Mouse (Mus musculus): ENCODE results near the gene Mrps15. TPM values are rescaled to one million over a fixed set of nuclear protein-coding genes. Genes with fewer than 3 reads are reported as not detected.

Mrps15 gene
- 46.9 TPM for total RNA-seq (2023)

GRCm38 (mm10) chr4:126046851-126047585 lies at the start of gene Mrps15:
Gene Mrps15 (plus strand): TSS chr4:126046925.

DNA sequence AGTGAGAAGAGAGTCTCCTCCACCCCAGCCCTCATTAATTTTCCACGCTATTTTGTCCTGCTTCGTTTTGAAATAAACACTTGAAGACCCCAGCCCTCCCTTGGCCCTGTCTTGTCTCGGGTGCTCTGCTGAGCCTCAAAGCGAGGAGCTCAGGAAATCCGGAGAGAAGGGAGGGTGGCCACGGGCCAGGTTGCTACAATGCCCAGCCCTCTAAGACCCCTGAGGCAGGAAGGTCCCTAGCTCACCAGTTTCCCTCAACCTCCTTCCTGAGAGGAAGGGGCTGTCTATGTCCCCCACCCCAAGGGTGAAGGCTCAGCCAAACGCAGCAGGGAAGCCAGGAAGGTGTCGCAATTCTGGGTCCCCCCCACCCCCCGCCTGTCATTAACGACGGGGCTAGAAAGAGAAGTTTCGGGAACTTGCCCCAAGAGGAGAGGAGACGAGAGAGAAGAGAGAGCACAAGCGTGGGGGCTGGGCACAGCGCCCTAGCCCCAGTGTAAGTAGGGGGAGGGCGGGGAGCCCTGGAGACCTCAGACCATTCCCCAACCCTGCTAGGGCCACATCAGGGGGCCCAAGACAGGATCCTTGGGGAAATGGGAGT lies 22.3 kb upstream of the Mrps15 start, which contains the start of gene Csf3r:
Csf3r (plus strand) TSS at position 248 of the 598 bp plus-strand sequence.

DNA sequence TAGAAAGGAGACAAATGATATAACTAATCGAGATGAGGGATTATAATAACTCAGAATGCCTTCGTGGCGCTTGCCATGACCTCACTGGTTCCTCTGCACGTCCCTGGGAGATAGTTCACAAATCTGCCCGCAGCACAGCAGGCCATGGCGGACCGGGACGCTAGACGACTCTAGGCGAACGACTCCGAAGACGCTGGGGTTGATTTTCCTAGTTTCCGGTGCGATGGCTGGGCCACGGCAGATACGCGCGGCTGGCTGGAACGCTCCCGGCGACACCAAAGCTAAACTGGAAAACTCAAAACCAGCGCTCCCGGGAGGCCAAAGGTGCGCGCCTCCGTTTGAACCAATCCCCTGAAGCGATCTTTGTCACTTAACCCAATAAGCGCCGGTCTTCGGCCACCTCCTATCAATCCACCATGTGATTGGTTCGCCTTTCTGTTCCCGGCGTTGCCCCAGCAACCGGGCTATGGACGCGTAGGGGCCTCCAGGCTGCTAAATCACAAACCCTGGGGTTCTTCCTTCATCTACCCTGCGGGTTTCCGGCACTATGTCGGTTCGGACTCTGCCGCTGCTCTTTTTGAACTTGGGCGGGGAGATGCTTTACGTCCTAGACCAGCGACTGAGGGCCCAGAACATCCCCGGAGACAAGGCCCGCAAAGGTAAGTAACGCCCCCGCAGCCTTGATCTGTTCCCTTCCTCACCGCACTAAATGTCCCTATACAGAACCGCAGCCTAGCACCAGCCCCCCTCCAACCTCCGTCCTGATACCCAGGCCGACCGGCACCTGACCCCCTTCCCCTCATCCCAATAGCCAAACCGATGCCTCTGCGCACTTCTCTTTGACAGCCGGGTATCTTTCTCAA lies 11.6 kb downstream of the Mrps15 start, which contains the start of gene Oscp1:
Oscp1 (plus strand) TSS at position 432 of the 863 bp plus-strand sequence.

GRCm38 (mm10) chr4:126096464-126097111 lies 49.9 kb downstream of the Mrps15 start, which contains the start of gene Lsm10:
Gene Lsm10 (plus strand): TSS chr4:126096623.

GRCm38 (mm10) chr4:126103590-126104068 lies 56.9 kb downstream of the Mrps15 start, which contains the start of gene Stk40:
Gene Stk40 (plus strand): TSS chr4:126103957.

Other genes starting within 250 kb of the Mrps15 start
- 4.3 TPM for gene Csf3r, start 22.4 kb upstream of the Mrps15 start, total RNA-seq (2023)
- gene Oscp1, start 11.6 kb downstream of the Mrps15 start, total RNA-seq (2023), result not detected
- gene Lsm10, start 49.7 kb downstream of the Mrps15 start, total RNA-seq (2023), result 14.5 TPM
- 31.3 TPM for gene Stk40, start 57.0 kb downstream of the Mrps15 start, total RNA-seq (2023)
- gene Eva1b, start 100.8 kb downstream of the Mrps15 start, total RNA-seq (2023), result 17.0 TPM
- gene Sh3d21, start 116.6 kb downstream of the Mrps15 start, total RNA-seq (2023), result 1.5 TPM
- 559 TPM for gene Thrap3, start 155.8 kb downstream of the Mrps15 start, total RNA-seq (2023)
- gene Map7d1, start 209.4 kb downstream of the Mrps15 start, total RNA-seq (2023), result 59.6 TPM
- gene Trappc3, start 215.4 kb downstream of the Mrps15 start, total RNA-seq (2023), result 31.5 TPM
- gene Col8a2, start 239.9 kb downstream of the Mrps15 start, total RNA-seq (2023), result not detected

Measured in CD8-positive naive resting alpha-beta T cell, adult 57 days (primary cell).